Mouse (Mus musculus): ENCODE data around the gene Ttc17.
"Not testable (repeated sequence)": the region's sequence is repeated elsewhere in the genome, so short reads cannot be mapped to it uniquely, and the experiment has no call there.

Ttc17 gene

GRCm38 (mm10) chr2:94406083-94406957 lies at the start of gene Ttc17:
Gene Ttc17, minus strand, starts transcription at chr2:94406689.
- DNase-seq: peak; percentile 93 to 96

- no peak for DNase-seq
These were observed 43.2 kb upstream of the Ttc17 start for GRCm38 (mm10) chr2:94449643-94450042.

- DNase-seq: peak in 1 of 2 experiments; percentile 32
These were observed 30.5 kb upstream of the Ttc17 start for GRCm38 (mm10) chr2:94436952-94437351.

- no peak for DNase-seq
These were observed 29.0 kb upstream of the Ttc17 start for GRCm38 (mm10) chr2:94435481-94435880.

- DNase-seq: no peak
These were observed 28.3 kb upstream of the Ttc17 start for GRCm38 (mm10) chr2:94434833-94435232.

GRCm38 (mm10) chr2:94432214-94432613 lies 25.7 kb upstream of the Ttc17 start:
- DNase-seq: no peak

- no peak for DNase-seq
These were observed 22.0 kb upstream of the Ttc17 start for GRCm38 (mm10) chr2:94428456-94428855.

- DNase-seq: no peak
These were observed 952 bp upstream of the Ttc17 start for GRCm38 (mm10) chr2:94407441-94407840.

- no peak for DNase-seq
These were observed 532 bp upstream of the Ttc17 start for GRCm38 (mm10) chr2:94407021-94407420.

- peak; percentile 14 to 48 for DNase-seq
These were observed 949 bp downstream of the Ttc17 start for GRCm38 (mm10) chr2:94405397-94406082.

GRCm38 (mm10) chr2:94404512-94405240 lies 1.8 kb downstream of the Ttc17 start:
- DNase-seq: no peak

GRCm38 (mm10) chr2:94402561-94402960 lies 3.9 kb downstream of the Ttc17 start:
- DNase-seq: no peak

- DNase-seq: no peak
These were observed 4.4 kb downstream of the Ttc17 start for GRCm38 (mm10) chr2:94402096-94402495.

GRCm38 (mm10) chr2:94401006-94401405 lies 5.5 kb downstream of the Ttc17 start:
- no peak for DNase-seq

- DNase-seq: no peak
These were observed 8.1 kb downstream of the Ttc17 start for GRCm38 (mm10) chr2:94398138-94398970.

GRCm38 (mm10) chr2:94397453-94397852 lies 9.0 kb downstream of the Ttc17 start:
- no peak for DNase-seq

GRCm38 (mm10) chr2:94396325-94396724 lies 10.2 kb downstream of the Ttc17 start:
- no peak for DNase-seq

GRCm38 (mm10) chr2:94391127-94391526 lies 15.4 kb downstream of the Ttc17 start:
- not testable (repeated sequence) for DNase-seq

- no peak for DNase-seq
These were observed 17.5 kb downstream of the Ttc17 start for GRCm38 (mm10) chr2:94389000-94389399.

GRCm38 (mm10) chr2:94387846-94388245 lies 18.6 kb downstream of the Ttc17 start:
- no peak for DNase-seq

GRCm38 (mm10) chr2:94384483-94384882 lies 22.0 kb downstream of the Ttc17 start:
- DNase-seq: not testable (repeated sequence)

- DNase-seq: no peak
These were observed 25.3 kb downstream of the Ttc17 start for GRCm38 (mm10) chr2:94381057-94381647.

Measured in kidney, postnatal 25 days (tissue).